Mouse (Mus musculus) forebrain, postnatal 0 days (tissue): Measurements from ENCODE around the gene Fh1. TPM values are rescaled to one million over a fixed set of nuclear protein-coding genes. Genes with fewer than 3 reads are reported as not detected.

Experiments used
- ATAC-seq: fragments of 200-750 bp; cut with Nextera tagmentation; 2 replicates; pipeline ENCODE4 v1.8.0; 2017; ENCODE audit warnings: mild to moderate bottlenecking, moderate library complexity
- DNase-seq: peaks from one replicate; pipeline ENCODE4 v3.0.0-alpha.2; 2015
- H3K27ac ChIP-seq: fragments of 300-500 bp; sonication (generic); 2 replicates; pipeline ENCODE4 v1.5.1; 2014; ENCODE audit warnings: low read depth, mild to moderate bottlenecking, antibody characterized with exemption, low read length, moderate library complexity, mixed read lengths
- H3K27me3 ChIP-seq: fragments of 300-500 bp; sonication (generic); 2 replicates; pipeline ENCODE4 v1.6.1; 2014; ENCODE audit warnings: mild to moderate bottlenecking, low read length, mixed read lengths; ENCODE audit not compliant: insufficient read depth
- H3K36me3 ChIP-seq: fragments of 300-500 bp; sonication (generic); 2 replicates; pipeline ENCODE4 v1.6.1; 2014; ENCODE audit warnings: mild to moderate bottlenecking, moderate library complexity; ENCODE audit not compliant: insufficient read depth
- H3K4me1 ChIP-seq: fragments of 300-500 bp; sonication (generic); 2 replicates; pipeline ENCODE4 v1.6.1; 2014; ENCODE audit warnings: antibody characterized with exemption; ENCODE audit not compliant: insufficient read depth
- H3K4me2 ChIP-seq: fragments of 300-500 bp; sonication (generic); 2 replicates; pipeline ENCODE4 v1.6.1; 2014; ENCODE audit warnings: low read depth, mild to moderate bottlenecking, moderate library complexity
- H3K4me3 ChIP-seq: fragments of 300-500 bp; sonication (generic); 2 replicates; pipeline ENCODE4 v1.5.1; 2014; ENCODE audit warnings: low read depth, low read length, mixed read lengths
- H3K9ac ChIP-seq: fragments of 300-500 bp; sonication (generic); 2 replicates; pipeline ENCODE4 v1.6.1; 2014; ENCODE audit warnings: mild to moderate bottlenecking
- H3K9me3 ChIP-seq: fragments of 300-500 bp; sonication (generic); 2 replicates; pipeline ENCODE4 v1.6.1; 2016; ENCODE audit warnings: low read length
- CTCF ChIP-seq: sonication (generic); IDR thresholded peaks from 2 replicates; pipeline ENCODE4 v1.5.1; 2016; ENCODE audit warnings: antibody characterized with exemption, control low read depth, low read depth
- WGBS: fragments of 180-500 bp; shearing (Covaris S2); extraction: QIAGEN DNeasy Blood & Tissue Kit; methylation state at CpG from one replicate; pipeline ENCODE4 v1.1.7; 2014; 5-methylcytosine and 5-hydroxymethylcytosine counted together
- polyA plus RNA-seq: library from polyadenylated mRNA; unstranded; fragments of >200 nt; fragmentation: Nextera tagmentation; extraction: Ambion mirVana; gene quantifications from 2 replicates; pipeline ENCODE4 v1.2.1, GENCODE M21; 2015
- total RNA-seq: library from RNA; depleted of rRNA; stranded (reverse); fragments of >200 nt; gene quantifications from 2 replicates; pipeline ENCODE4 v1.2.3, GENCODE M21; 2014

Gene Fh1
- total and polyA plus RNA-seq, 2 experiments from 2014 or later: 54.2 to 92.9 TPM

DNA sequence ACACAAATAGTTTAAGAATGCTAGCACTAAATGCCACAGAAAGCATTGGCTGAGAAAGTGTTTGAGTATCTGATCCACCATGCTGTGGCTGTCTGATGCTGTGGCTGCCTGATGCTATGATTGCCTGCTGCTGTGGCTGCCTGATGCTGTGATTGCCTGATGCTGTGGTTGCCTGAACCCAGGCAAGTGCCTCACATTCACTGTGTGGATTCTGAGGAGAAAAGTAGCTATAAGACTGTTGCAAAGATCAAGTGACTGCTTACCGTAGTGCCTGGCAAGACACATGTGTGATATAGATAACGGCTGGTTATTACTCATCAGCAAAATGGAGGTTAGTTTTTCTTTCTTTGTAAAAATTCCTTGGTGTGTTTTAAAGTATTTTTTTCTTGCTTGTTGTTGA, 51.3 kb downstream of the Fh1 start:
- no peaks in the 10 kb centered on the region for H3K36me3 ChIP-seq
- TF ChIP-seq CTCF: no peak
- ATAC-seq: peak; percentile 23; the same call in 1 of the 2 replicates
- H3K27ac ChIP-seq: no peak overlapping the region
- no peak for DNase-seq
- no peak overlapping the region for H3K4me3 ChIP-seq
- no peak overlapping the region for H3K9ac ChIP-seq
- H3K27me3 ChIP-seq: no peaks in the 10 kb centered on the region
- H3K4me1 ChIP-seq: no peaks in the 10 kb centered on the region
- no peaks in the 10 kb centered on the region for H3K9me3 ChIP-seq
- 86% methylated on average over 2 of the region's 2 CpGs for WGBS
- H3K4me2 ChIP-seq: no peak overlapping the region

DNA sequence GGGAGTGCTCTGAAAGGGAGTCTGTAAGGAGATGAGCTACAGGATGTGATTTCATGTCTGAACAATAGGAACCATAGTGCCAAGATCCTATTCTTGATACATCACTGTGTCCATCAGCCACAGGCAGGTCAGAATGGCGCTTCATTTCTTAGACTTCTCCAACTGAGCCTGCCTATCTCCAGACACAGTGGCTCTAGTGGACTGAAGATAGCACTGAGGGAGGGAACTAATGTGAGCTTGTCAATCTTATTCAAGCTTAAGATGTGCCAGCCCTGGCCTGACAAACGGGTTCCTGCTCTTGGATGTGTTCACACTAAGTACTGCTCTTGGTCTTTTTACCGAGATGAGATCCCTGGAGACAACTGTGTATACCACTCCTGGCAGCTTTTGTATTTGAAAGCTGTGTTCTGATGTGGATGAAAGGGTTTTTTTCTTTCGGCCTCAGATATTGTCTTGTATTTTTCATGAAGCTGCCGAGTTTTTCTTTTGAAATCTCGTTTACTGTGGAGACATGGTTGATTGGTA, 59.8 kb downstream of the Fh1 start:
- TF ChIP-seq CTCF: no peak
- Histone ChIP-seq H3K27ac (no peak overlapping the region), H3K9me3 (no peaks in the 10 kb centered on the region), H3K4me3 (no peak overlapping the region), H3K36me3 (no peaks in the 10 kb centered on the region), H3K9ac (no peak overlapping the region), H3K27me3 (no peaks in the 10 kb centered on the region), H3K4me2 (no peak overlapping the region), H3K4me1 (no peaks in the 10 kb centered on the region)
- 61% methylated on average over 6 of the region's 6 CpGs for WGBS
- DNase-seq: no peak
- ATAC-seq: no peak

DNA sequence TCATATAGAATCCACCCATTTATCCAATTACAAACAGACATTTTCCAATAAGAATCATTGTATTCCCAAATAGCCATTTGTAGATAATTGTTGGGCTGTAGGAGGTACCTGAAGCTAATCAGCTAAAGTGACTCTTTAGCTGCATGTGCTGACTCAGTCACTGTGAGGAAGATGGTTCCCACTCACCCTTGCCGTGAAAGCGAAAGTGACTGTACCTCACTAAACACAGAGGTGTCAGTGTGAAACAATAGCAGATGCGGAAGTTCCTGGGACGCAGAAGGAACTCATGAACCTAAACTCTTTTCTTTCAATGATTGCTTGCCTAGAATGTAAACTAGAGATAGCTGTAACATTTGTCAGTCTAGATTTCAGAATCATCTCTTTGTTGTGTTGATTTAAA, 61.1 kb downstream of the Fh1 start:
- Histone ChIP-seq H3K27ac (no peak overlapping the region), H3K27me3 (no peaks in the 10 kb centered on the region), H3K36me3 (no peaks in the 10 kb centered on the region), H3K9me3 (no peaks in the 10 kb centered on the region), H3K4me3 (no peak overlapping the region), H3K4me1 (no peaks in the 10 kb centered on the region), H3K9ac (no peak overlapping the region), H3K4me2 (no peak overlapping the region)
- 96% methylated on average over 4 of the region's 4 CpGs for WGBS
- ATAC-seq: no peak
- DNase-seq: no peak
- TF ChIP-seq CTCF: no peak

DNA sequence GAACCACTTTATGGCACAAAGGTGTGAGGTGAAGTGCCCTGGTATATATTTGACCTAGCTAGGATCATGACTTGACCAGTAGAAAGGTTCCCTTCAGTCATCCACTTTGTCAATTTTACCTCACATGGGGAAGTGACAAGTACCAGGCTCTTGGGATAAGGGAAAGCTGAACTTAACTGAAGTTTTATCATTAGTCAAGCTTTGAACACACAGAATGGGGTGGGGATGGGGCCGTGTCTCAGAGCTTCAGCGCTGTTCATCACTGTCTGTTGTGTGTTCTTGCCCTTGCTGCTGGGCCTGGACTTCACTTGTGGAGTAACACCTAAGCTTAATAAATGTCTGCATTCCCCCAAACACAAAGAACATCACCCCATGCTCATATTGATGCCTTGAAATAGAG, 63.1 kb downstream of the Fh1 start:
- ATAC-seq (no peak), DNase-seq (no peak)
- H3K27me3 ChIP-seq: no peaks in the 10 kb centered on the region
- 94% methylated on average over 2 of the region's 2 CpGs for WGBS
- no peaks in the 10 kb centered on the region for H3K36me3 ChIP-seq
- H3K4me3 ChIP-seq: no peak overlapping the region
- H3K9me3 ChIP-seq: no peaks in the 10 kb centered on the region
- H3K4me2 ChIP-seq: no peak overlapping the region
- no peak overlapping the region for H3K27ac ChIP-seq
- TF ChIP-seq CTCF: no peak
- H3K4me1 ChIP-seq: no peaks in the 10 kb centered on the region
- no peak overlapping the region for H3K9ac ChIP-seq

DNA sequence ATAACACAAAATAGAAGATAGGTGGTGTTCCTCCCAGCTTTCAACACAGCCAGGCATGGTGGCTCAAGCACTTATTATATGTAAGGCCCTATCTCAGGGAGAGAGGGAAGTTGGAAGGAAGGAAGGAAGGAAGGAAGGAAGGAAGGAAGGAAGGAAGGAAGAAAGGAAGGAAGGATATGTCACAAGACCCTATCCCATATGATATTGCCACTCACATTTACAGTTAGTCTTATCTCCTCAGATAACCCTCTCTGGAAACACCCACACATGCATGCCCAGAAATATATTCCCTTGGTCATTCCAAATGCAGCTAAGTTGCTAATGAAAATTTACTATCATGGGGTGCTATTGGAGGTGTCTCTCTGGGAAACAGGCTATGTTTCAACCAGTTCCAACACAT, 63.6 kb downstream of the Fh1 start:
- H3K9me3 ChIP-seq: no peaks in the 10 kb centered on the region
- no peak overlapping the region for H3K4me3 ChIP-seq
- no peaks in the 10 kb centered on the region for H3K27me3 ChIP-seq
- ATAC-seq: no peak
- H3K27ac ChIP-seq: no peak overlapping the region
- no peak overlapping the region for H3K9ac ChIP-seq
- H3K4me2 ChIP-seq: no peak overlapping the region
- no peak for TF ChIP-seq CTCF
- no peaks in the 10 kb centered on the region for H3K36me3 ChIP-seq
- H3K4me1 ChIP-seq: no peaks in the 10 kb centered on the region
- no peak for DNase-seq

DNA sequence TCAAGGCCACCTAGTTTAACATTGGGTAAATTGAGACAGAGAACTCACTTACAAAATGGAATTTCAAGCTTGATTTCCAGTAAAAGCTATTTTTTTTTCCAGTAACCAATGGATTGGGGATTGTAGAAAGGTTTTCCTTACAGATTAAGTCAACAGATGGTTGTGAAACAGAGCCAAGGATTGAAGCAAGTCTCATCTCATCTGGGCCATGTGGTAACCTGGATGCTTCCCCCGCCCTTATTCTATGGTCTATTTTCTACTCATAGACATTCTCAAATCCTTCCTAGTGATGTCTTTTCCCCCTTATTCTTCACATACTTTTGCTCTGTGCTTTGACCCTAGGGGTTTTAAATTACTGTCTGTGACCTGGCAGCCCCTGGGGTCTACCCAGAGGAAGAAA, 70.8 kb downstream of the Fh1 start:
- H3K27ac ChIP-seq: no peak overlapping the region
- 88% methylated on average over 1 of the region's 1 CpGs for WGBS
- H3K27me3 ChIP-seq: no peaks in the 10 kb centered on the region
- H3K9me3 ChIP-seq: no peaks in the 10 kb centered on the region
- no peak for DNase-seq
- no peak overlapping the region for H3K9ac ChIP-seq
- no peak overlapping the region for H3K4me3 ChIP-seq
- TF ChIP-seq CTCF: no peak
- H3K36me3 ChIP-seq: no peaks in the 10 kb centered on the region
- no peak overlapping the region for H3K4me2 ChIP-seq
- ATAC-seq: no peak
- peaks cover 4% of the 10 kb centered on the region; the same call in 1 of the 2 replicates for H3K4me1 ChIP-seq

DNA sequence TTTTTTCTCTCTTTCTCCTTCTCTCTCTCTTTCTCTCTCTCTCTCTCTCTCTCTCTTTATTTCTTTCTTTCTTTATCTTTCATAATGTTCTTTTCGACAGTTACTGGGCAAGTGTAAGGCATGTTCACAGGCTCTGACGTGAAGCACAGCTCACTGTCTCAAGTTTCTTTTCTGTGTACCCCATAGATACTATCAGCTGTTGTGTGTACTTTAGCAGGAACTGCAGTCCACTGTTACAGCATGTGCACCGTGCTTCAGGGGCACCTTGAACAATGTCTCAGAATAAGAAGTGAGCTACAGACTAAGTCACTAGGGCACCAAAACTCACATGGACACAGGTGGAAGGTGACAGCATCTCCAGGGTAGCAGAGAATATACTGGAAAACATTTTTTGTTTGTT, 73.0 kb downstream of the Fh1 start:
- no peak for DNase-seq
- peaks cover 4% of the 10 kb centered on the region; the same call in 1 of the 2 replicates for H3K4me1 ChIP-seq
- TF ChIP-seq CTCF: no peak
- no peaks in the 10 kb centered on the region for H3K9me3 ChIP-seq
- H3K4me3 ChIP-seq: no peak overlapping the region
- 74% methylated on average over 3 of the region's 3 CpGs for whole genome bisulfite sequencing
- H3K36me3 ChIP-seq: no peaks in the 10 kb centered on the region
- H3K9ac ChIP-seq: no peak overlapping the region
- no peaks in the 10 kb centered on the region for H3K27me3 ChIP-seq
- no peak overlapping the region for H3K27ac ChIP-seq
- no peak overlapping the region for H3K4me2 ChIP-seq
- ATAC-seq: no peak
